Mouse (Mus musculus) neural tube, postnatal 0 days (tissue): ENCODE measurements around the gene Ccnc. TPM values are rescaled to one million over a fixed set of nuclear protein-coding genes. Genes with fewer than 3 reads are reported as not detected.

Experiments
- polyA plus RNA-seq: library from polyadenylated mRNA; unstranded; fragments of >200 nt; fragmentation: Nextera tagmentation; extraction: Ambion mirVana; gene quantifications from 2 replicates; pipeline ENCODE4 v1.2.1, GENCODE M21; 2015

Ccnc gene
- polyA plus RNA-seq, result 61.3 and 63.9 TPM in 2 replicates

GRCm38 (mm10) chr4:21727615-21728165 lies at the start of gene Ccnc:
Ccnc (plus strand) TSS chr4:21727701.

GRCm38 (mm10) chr4:21685595-21686091 lies 41.9 kb upstream of the Ccnc start, which contains the start of gene Prdm13:
Prdm13 (minus strand) TSS chr4:21685963.

GRCm38 (mm10) chr4:21766863-21767304 lies 39.4 kb downstream of the Ccnc start, which contains the start of the genes Usp45 and Tstd3:
Usp45 (plus strand) TSS chr4:21767156.
Tstd3 (minus strand) TSS chr4:21767212.

Other genes starting within 250 kb of the Ccnc start
- gene Prdm13, start 41.7 kb upstream of the Ccnc start, polyA plus RNA-seq, result 0.32 and 0.33 TPM in 2 replicates
- gene Usp45, start 39.5 kb downstream of the Ccnc start, polyA plus RNA-seq, result 4.5 and 4.8 TPM in 2 replicates
- 25.8 and 26.2 TPM in 2 replicates for gene Tstd3, start 39.5 kb downstream of the Ccnc start, polyA plus RNA-seq
- 117 and 145 TPM in 2 replicates for gene Pnisr, start 119.9 kb downstream of the Ccnc start, polyA plus RNA-seq
- 18.8 and 20.9 TPM in 2 replicates for gene Coq3, start 152.0 kb downstream of the Ccnc start, polyA plus RNA-seq
- 10.0 and 10.8 TPM in 2 replicates for gene Faxc, start 203.6 kb downstream of the Ccnc start, polyA plus RNA-seq